Mouse (Mus musculus) fibroblast of lung, adult 2 months (primary cell): ENCODE results near the gene Ccar1.
"Not testable (repeated sequence)": the region's sequence is repeated elsewhere in the genome, so short reads cannot be mapped to it uniquely, and the experiment has no call there.

Experiments used
- DNase-seq: peaks from one replicate; pipeline ENCODE4 v3.0.0-alpha.2; 2011; ENCODE audit warnings: low read depth

Gene Ccar1

GRCm38 (mm10) chr10:62792177-62793090, at the start of gene Ccar1:
Ccar1 (minus strand) TSS chr10:62792286.
- DNase-seq: peak; percentile 95

GRCm38 (mm10) chr10:62840687-62841086, 48.6 kb upstream of the Ccar1 start:
- DNase-seq: no peak

- no peak for DNase-seq
These were observed 45.9 kb upstream of the Ccar1 start for GRCm38 (mm10) chr10:62837987-62838386.

- DNase-seq: no peak
These were observed 40.7 kb upstream of the Ccar1 start for GRCm38 (mm10) chr10:62832783-62833182.

- no peak for DNase-seq
These were observed 39.5 kb upstream of the Ccar1 start for GRCm38 (mm10) chr10:62831546-62831945.

GRCm38 (mm10) chr10:62824474-62824873, 32.4 kb upstream of the Ccar1 start:
- no peak for DNase-seq

GRCm38 (mm10) chr10:62823431-62823830, 31.3 kb upstream of the Ccar1 start:
- DNase-seq: no peak

GRCm38 (mm10) chr10:62810010-62810409, 17.9 kb upstream of the Ccar1 start:
- DNase-seq: no peak

- DNase-seq: no peak
These were observed 16.7 kb upstream of the Ccar1 start for GRCm38 (mm10) chr10:62808766-62809165.

GRCm38 (mm10) chr10:62808316-62808715, 16.2 kb upstream of the Ccar1 start:
- DNase-seq: no peak

GRCm38 (mm10) chr10:62804106-62804505, 12.0 kb upstream of the Ccar1 start:
- DNase-seq: no peak

GRCm38 (mm10) chr10:62803296-62803695, 11.2 kb upstream of the Ccar1 start:
- no peak for DNase-seq

- no peak for DNase-seq
These were observed 2.1 kb upstream of the Ccar1 start for GRCm38 (mm10) chr10:62794221-62794620.

- peak; percentile 2 for DNase-seq
These were observed 986 bp upstream of the Ccar1 start for GRCm38 (mm10) chr10:62793091-62793453.

- DNase-seq: no peak
These were observed 572 bp downstream of the Ccar1 start for GRCm38 (mm10) chr10:62791251-62792176.

- not testable (repeated sequence) for DNase-seq
These were observed 10.3 kb downstream of the Ccar1 start for GRCm38 (mm10) chr10:62781776-62782175.

- DNase-seq: no peak
These were observed 41.3 kb downstream of the Ccar1 start for GRCm38 (mm10) chr10:62750781-62751180.

GRCm38 (mm10) chr10:62739961-62740737, 51.9 kb downstream of the Ccar1 start:
- no peak for DNase-seq

- DNase-seq: no peak
These were observed 55.0 kb downstream of the Ccar1 start for GRCm38 (mm10) chr10:62736965-62737688.

GRCm38 (mm10) chr10:62730826-62731225, 61.3 kb downstream of the Ccar1 start:
- DNase-seq: no peak
